Comparison of ENCODE assay signal across 7 mouse cellular contexts in the genomic region with DNA sequence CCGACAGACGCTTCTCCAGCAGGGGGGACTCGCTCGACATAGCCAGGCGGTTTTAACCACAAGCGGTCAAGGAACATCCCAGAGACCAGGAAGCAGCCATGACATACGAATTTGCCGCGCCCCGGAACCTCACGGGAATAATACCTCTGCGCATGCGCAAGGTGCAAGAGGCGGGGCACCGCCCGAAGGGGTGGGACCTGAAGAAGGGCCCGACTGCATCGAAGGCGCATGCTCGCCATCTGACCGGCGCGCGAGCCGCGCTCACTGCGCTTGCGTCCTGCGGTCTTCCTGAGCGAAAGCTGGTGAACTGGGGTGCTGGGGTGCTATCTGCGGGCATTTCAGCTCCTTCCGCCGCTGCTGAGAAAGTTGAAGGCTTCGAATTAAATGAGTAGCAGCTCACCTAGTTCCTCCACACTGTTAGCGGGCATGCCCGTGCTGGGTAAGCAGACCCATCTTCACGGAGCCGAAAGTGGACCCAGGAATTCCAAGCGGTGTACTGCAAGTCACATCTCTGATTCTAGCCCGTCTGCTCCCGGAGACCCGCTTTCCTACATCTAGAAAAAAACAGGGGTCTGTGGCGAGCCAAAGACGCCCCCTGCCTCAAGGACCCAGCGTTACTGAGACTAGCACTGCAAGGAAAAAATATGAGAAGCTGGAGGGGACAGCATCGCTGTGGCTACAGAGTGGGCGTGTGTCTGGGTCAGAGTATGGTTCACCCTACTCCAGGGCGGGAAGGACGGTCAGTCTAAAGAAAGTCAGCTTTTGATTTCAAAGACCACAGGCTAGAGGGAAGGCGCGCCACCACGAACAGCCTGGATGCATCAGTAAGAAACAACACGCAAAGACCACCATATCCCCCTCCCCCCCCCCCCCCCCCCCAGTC. TPM values are rescaled to one million over a fixed set of nuclear protein-coding genes. Genes with fewer than 3 reads are reported as not detected.
A peak's percentile ranks its signal among the peaks of the same experiment; 100 is the strongest.
DNase-seq lines count a peak whose midpoint lies in the region; ATAC-seq lines count a peak whose summit lies in the region.

TSS of gene Mis18a (minus strand) at position 172 of the 883 bp plus-strand sequence.

- H3K27ac ChIP-seq in embryonic facial prominence, embryonic 11.5 days (replicated peaks; ENCODE audit: low read depth, low read length): peak within 1 kb of the TSS; percentile 56; the same call in 1 of the 2 replicates
- peak within 1 kb of the TSS; percentile 86 for H3K27ac ChIP-seq in limb, embryonic 10.5 days
- H3K27ac ChIP-seq in midbrain, embryonic 13.5 days: peak within 1 kb of the TSS; percentile 76

- 1% methylated on average over 53 of the region's 53 CpGs for WGBS in embryonic facial prominence, embryonic 11.5 days
- 3% methylated on average over 53 of the region's 53 CpGs for WGBS in limb, embryonic 10.5 days
- WGBS in midbrain, embryonic 13.5 days: under 1% methylated on average over 53 of the region's 53 CpGs

- ATAC-seq in embryonic facial prominence, embryonic 11.5 days (replicated peaks; ENCODE audit: insufficient number of reproducible peaks, low FRiP score, low TSS enrichment, low read depth): peak; percentile 92
- peak; percentile 82 for ATAC-seq in granulocyte monocyte progenitor cell, adult 5-6 weeks (replicated peaks; ENCODE audit: poor library complexity, severe bottlenecking)
- ATAC-seq in midbrain, embryonic 13.5 days: peak; percentile 97

- H3K9me3 ChIP-seq in embryonic facial prominence, embryonic 11.5 days (replicated peaks; ENCODE audit: control insufficient read depth, low read length): no peaks in the 10 kb centered on the region
- H3K9me3 ChIP-seq in limb, embryonic 10.5 days (replicated peaks): no peaks in the 10 kb centered on the region
- peaks cover 7% of the 10 kb centered on the region for H3K9me3 ChIP-seq in midbrain, embryonic 13.5 days

- H3K36me3 ChIP-seq in embryonic facial prominence, embryonic 11.5 days (replicated peaks; ENCODE audit: control insufficient read depth, insufficient read depth, low read depth, low read length): no peaks in the 10 kb centered on the region; the same call in 1 of the 2 replicates
- H3K36me3 ChIP-seq in limb, embryonic 10.5 days: peaks cover 32% of the 10 kb centered on the region
- no peaks in the 10 kb centered on the region; the same call in 1 of the 2 replicates for H3K36me3 ChIP-seq in midbrain, embryonic 13.5 days

- H3K9ac ChIP-seq in embryonic facial prominence, embryonic 11.5 days (replicated peaks; ENCODE audit: low read length): peak within 1 kb of the TSS; percentile 87
- peak within 1 kb of the TSS; percentile 78 for H3K9ac ChIP-seq in midbrain, embryonic 13.5 days (replicated peaks)

- peak within 1 kb of the TSS; percentile 92 for H3K4me2 ChIP-seq in embryonic facial prominence, embryonic 11.5 days (ENCODE audit: low read depth, low read length)
- H3K4me2 ChIP-seq in midbrain, embryonic 13.5 days (replicated peaks): peak within 1 kb of the TSS; percentile 99

- no peaks in the 10 kb centered on the region for H3K27me3 ChIP-seq in embryonic facial prominence, embryonic 11.5 days (ENCODE audit: control insufficient read depth, insufficient read depth, low read length)
- no peaks in the 10 kb centered on the region for H3K27me3 ChIP-seq in limb, embryonic 10.5 days (ENCODE audit: low read depth, poor library complexity, severe bottlenecking)
- no peaks in the 10 kb centered on the region for H3K27me3 ChIP-seq in midbrain, embryonic 13.5 days

- no peaks in the 10 kb centered on the region; the same call in 1 of the 2 replicates for H3K4me1 ChIP-seq in embryonic facial prominence, embryonic 11.5 days (ENCODE audit: control insufficient read depth, insufficient read depth, low read length)
- peaks cover 11% of the 10 kb centered on the region for H3K4me1 ChIP-seq in limb, embryonic 10.5 days
- H3K4me1 ChIP-seq in midbrain, embryonic 13.5 days (replicated peaks): peaks cover 15% of the 10 kb centered on the region

- peak; percentile 98 for DNase-seq in adrenal gland, postnatal 14 days
- DNase-seq in embryonic facial prominence, embryonic 11.5 days (ENCODE audit: low spot score): peak; percentile 98
- peak; percentile 93 for DNase-seq in kidney, adult 11 months
- DNase-seq in limb, embryonic 10.5 days (ENCODE audit: low spot score): peak; percentile 98
- DNase-seq in spleen, adult 12 weeks (ENCODE audit: low spot score): peak; percentile 98

- peak within 1 kb of the TSS; percentile 59 for H3K4me3 ChIP-seq in embryonic facial prominence, embryonic 11.5 days (ENCODE audit: low read depth, low read length)
- peak within 1 kb of the TSS; percentile 71 for H3K4me3 ChIP-seq in limb, embryonic 10.5 days
- peak within 1 kb of the TSS; percentile 84 for H3K4me3 ChIP-seq in midbrain, embryonic 13.5 days (replicated peaks)

RNA-seq across cellular contexts. Expression of gene Mis18a, which starts in this region (rescaled TPM):
- total RNA-seq in adrenal gland, postnatal 14 days (2021): 7.4 and 8.6 TPM in 2 replicates
- 105 TPM in 2 replicates for polyA plus RNA-seq in embryonic facial prominence, embryonic 11.5 days (2014; fragmentation: Nextera tagmentation; extraction: Ambion mirVana)
- 47.2 and 51.6 TPM in 2 replicates for total RNA-seq in granulocyte monocyte progenitor cell, adult 5-6 weeks (2014; fragmentation: Nextera tagmentation)
- total RNA-seq in granulocyte monocyte progenitor cell, adult 5-6 weeks (2017): 38.0 and 70.5 TPM in 2 replicates
- 98.1 and 103 TPM in 2 replicates for polyA plus RNA-seq in limb, embryonic 10.5 days (2016; fragmentation: Nextera tagmentation; extraction: Ambion mirVana)
- polyA plus RNA-seq in midbrain, embryonic 13.5 days (2015; fragmentation: Nextera tagmentation; extraction: Ambion mirVana): 38.1 and 40.5 TPM in 2 replicates

Comparison
In these comparisons a context has a peak if more than half of its experiments do, and no peak if none do; other contexts are left out.
1. Peak in every context shown above with its lines: DNase-seq, ATAC-seq, H3K4me3 ChIP-seq and H3K27ac ChIP-seq.